Mouse (Mus musculus): ENCODE results near the gene Otx2.

DNA sequence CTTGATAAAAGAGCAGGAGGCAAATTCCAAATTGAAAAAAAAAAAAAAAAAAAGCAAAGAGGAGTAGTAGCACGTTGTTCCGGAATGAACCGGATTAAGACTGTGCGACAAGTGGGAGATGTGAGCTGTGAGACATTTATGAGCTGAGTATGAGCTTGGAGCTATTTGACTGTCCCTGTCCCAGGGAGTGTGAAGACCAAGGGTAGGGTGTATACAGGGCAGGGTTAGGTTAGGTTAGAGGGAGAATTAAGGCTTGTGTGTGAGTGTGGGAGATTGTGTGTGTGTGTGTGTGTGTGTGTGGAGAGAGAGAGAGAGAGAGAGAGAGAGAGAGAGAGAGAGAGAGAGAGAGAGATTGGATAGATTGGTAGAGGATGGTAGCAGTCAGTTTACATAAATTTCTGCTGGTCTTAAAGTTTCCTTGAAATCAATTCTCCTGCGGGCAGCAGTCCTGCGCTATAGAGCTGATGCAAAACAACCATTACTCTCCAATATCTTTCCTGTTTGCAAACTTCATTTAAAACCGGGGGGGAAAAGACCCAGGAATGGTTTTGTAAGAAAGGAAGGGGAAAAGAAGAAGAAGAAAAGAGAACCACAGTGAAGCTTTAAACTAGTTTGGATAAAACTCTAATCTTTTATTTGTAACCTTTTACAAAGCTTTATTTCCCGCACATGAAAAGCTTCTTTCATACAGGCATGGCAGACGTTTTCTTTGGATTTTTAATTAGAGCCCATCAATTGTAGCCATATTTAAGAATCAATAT, 2.0 kb downstream of the Otx2 start:
- TF ChIP-seq CTCF (IDR thresholded peaks at IDR 0.05; ENCODE audit: low read depth), result no peak
- no peak for TF ChIP-seq EP300 (IDR thresholded peaks at IDR 0.05; ENCODE audit: low read depth)

Measured in liver, postnatal 0 days (tissue).